Mouse (Mus musculus) heart, postnatal 0 days (tissue): ENCODE data around the gene Ccnb1ip1. TPM values are rescaled to one million over a fixed set of nuclear protein-coding genes. Genes with fewer than 3 reads are reported as not detected.

Source experiments
- ATAC-seq: fragments of 200-750 bp; cut with Nextera tagmentation; 2 replicates; pipeline ENCODE4 v1.8.0; 2017; ENCODE audit warnings: low read depth, moderate number of reproducible peaks, moderate library complexity; ENCODE audit not compliant: insufficient read depth
- DNase-seq: peaks from one replicate; pipeline ENCODE4 v3.0.0-alpha.2; 2016; ENCODE audit warnings: low spot score
- H3K27ac ChIP-seq: fragments of 300-500 bp; sonication (generic); 2 replicates; pipeline ENCODE4 v1.5.1; 2014; ENCODE audit warnings: low read depth, mild to moderate bottlenecking
- H3K27me3 ChIP-seq: fragments of 300-500 bp; sonication (generic); 2 replicates; pipeline ENCODE4 v1.6.1; 2014; ENCODE audit warnings: low read length, mixed read lengths; ENCODE audit not compliant: control insufficient read depth, insufficient read depth
- H3K36me3 ChIP-seq: fragments of 300-500 bp; sonication (generic); replicated peaks from 2 replicates; pipeline ENCODE4 v1.6.1; 2014; ENCODE audit warnings: low read length, mixed read lengths; ENCODE audit not compliant: control insufficient read depth, insufficient read depth
- H3K4me1 ChIP-seq: fragments of 300-500 bp; sonication (generic); 2 replicates; pipeline ENCODE4 v1.6.1; 2014; ENCODE audit warnings: antibody characterized with exemption; ENCODE audit not compliant: control insufficient read depth, insufficient read depth
- H3K4me2 ChIP-seq: fragments of 300-500 bp; sonication (generic); 2 replicates; pipeline ENCODE4 v1.6.1; 2014; ENCODE audit warnings: low read depth, mild to moderate bottlenecking, low read length, moderate library complexity
- H3K4me3 ChIP-seq: fragments of 300-500 bp; sonication (generic); 2 replicates; pipeline ENCODE4 v1.5.1; 2014; ENCODE audit warnings: low read depth, low read length
- H3K9ac ChIP-seq: fragments of 300-500 bp; sonication (generic); replicated peaks from 2 replicates; pipeline ENCODE4 v1.6.1; 2014; ENCODE audit warnings: low read depth, low read length, mixed read lengths
- H3K9me3 ChIP-seq: fragments of 300-500 bp; sonication (generic); replicated peaks from 2 replicates; pipeline ENCODE4 v1.6.1; 2016; ENCODE audit warnings: low read length; ENCODE audit not compliant: control insufficient read depth
- CTCF ChIP-seq: IDR thresholded peaks from 2 replicates; pipeline ENCODE4 v1.5.1; 2016; ENCODE audit warnings: antibody characterized with exemption, control low read depth, low read depth
- EP300 ChIP-seq: IDR thresholded peaks from 2 replicates; pipeline ENCODE4 v1.6.1; 2016; ENCODE audit warnings: antibody characterized with exemption, low read depth
- WGBS: fragments of 180-500 bp; shearing (Covaris S2); extraction: QIAGEN DNeasy Blood & Tissue Kit; methylation state at CpG from one replicate; pipeline ENCODE4 v1.1.7; 2014; 5-methylcytosine and 5-hydroxymethylcytosine counted together
- polyA plus RNA-seq: library from polyadenylated mRNA; unstranded; fragments of >200 nt; fragmentation: Nextera tagmentation; extraction: Ambion mirVana; gene quantifications from 2 replicates; pipeline ENCODE4 v1.2.1, GENCODE M21; 2015
- total RNA-seq: library from RNA; depleted of rRNA; stranded (reverse); fragments of >200 nt; gene quantifications from 2 replicates; pipeline ENCODE4 v1.2.3, GENCODE M21; 2014; ENCODE audit warnings: low replicate concordance

The Ccnb1ip1 gene
- total and polyA plus RNA-seq, 2 experiments from 2014 or later: not detected

DNA sequence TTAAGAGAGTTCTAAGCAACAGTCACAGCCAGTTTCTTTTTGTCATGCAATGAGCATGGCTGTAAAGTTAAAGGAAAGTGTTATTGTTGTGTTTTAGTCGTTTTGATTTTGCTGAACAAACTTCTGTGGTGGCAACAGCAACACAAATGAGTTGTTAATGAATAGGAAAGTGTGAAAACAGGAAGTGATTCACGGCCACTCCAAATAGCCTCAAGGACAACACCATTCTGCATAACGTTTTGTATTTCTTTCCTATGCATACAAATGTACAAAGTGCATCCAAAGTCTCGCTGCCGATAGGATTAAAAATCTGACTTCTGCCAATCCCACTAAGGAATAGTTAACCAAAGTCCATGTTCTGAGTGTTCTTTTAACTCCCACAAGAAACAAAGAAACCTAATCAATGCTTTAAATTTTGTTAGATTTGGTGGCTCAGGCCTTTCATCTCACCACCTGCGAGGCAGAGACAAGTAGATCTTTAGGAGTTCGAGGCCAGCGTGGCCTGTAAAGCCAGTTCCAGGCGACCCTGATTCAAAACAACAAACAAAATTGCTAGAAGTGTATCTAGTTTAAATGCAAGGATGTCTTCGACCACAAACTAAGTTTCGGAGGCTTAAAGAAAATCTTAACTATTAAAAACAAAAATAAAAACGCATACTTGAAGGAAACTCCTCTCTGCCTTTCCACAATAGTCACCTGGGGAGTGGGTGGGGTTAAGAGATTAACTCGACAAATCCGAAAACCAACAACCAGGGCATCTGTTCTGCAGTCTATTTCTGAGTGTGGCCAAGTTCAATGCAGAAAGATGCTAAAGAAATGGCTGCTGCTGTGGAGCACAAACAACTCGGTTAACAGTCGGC is 22.9 kb downstream of the Ccnb1ip1 start:
- TF ChIP-seq CTCF: no peak
- no peak for TF ChIP-seq EP300
- peaks cover 6% of the 10 kb centered on the region for H3K4me1 ChIP-seq
- WGBS: 19% methylated on average over 16 of the region's 16 CpGs
- peak overlapping the region; percentile 86 for H3K4me3 ChIP-seq
- peak overlapping the region; percentile 67 for H3K27ac ChIP-seq
- DNase-seq: peak; percentile 11
- H3K9ac ChIP-seq: peak overlapping the region; percentile 69
- ATAC-seq: no peak
- H3K27me3 ChIP-seq: no peaks in the 10 kb centered on the region
- H3K36me3 ChIP-seq: peaks cover 13% of the 10 kb centered on the region; the same call in 1 of the 2 replicates
- peak overlapping the region; percentile 70 for H3K4me2 ChIP-seq
- no peaks in the 10 kb centered on the region for H3K9me3 ChIP-seq

DNA sequence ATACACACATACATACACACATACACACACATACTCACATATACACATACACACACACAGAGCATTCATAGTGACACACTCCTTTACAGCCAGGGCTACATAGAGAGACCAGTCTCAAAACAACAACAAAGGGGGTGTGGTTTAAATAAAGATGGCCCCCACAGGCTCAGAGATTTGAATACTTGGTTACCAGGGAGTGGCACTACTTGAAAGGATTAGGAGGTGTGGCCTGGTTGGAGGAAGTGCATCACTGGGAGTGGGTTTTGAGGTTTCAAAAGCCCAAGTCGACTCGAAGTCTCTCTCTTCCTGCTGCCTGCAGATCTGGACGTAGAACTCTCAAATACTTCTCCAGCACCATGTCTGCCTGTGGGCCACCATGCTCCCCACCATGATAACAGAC is 25.4 kb downstream of the Ccnb1ip1 start:
- ATAC-seq: no peak
- DNase-seq: no peak
- 91% methylated on average over 3 of the region's 3 CpGs for WGBS
- Histone ChIP-seq H3K27ac (no peak overlapping the region), H3K9me3 (no peaks in the 10 kb centered on the region), H3K4me1 (peaks cover 6% of the 10 kb centered on the region), H3K36me3 (peaks cover 19% of the 10 kb centered on the region), H3K4me3 (no peak overlapping the region), H3K9ac (no peak overlapping the region), H3K27me3 (no peaks in the 10 kb centered on the region), H3K4me2 (no peak overlapping the region)
- TF ChIP-seq EP300: no peak
- no peak for TF ChIP-seq CTCF

DNA sequence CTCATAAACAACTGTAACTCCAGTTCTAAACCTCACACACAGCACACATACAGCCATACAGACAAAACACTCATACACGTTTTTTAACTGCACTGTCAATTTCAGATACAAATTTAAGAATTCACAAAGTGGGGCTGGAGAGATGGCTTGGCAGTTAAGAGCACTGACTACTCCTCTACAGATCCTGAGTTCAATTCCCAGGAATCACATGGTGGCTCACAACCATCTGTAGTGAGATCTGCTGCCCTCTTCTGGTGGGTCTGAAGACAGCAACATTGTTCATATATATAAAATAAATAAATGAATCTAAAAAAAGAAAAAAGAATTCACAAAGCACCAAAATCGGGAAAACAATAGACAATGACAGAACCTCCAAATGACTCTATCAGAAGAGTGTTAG is 36.2 kb downstream of the Ccnb1ip1 start:
- Histone ChIP-seq H3K4me2 (no peak overlapping the region), H3K4me1 (no peaks in the 10 kb centered on the region), H3K4me3 (no peak overlapping the region), H3K9ac (no peak overlapping the region), H3K36me3 (peaks cover 83% of the 10 kb centered on the region), H3K27me3 (no peaks in the 10 kb centered on the region), H3K27ac (no peak overlapping the region), H3K9me3 (no peaks in the 10 kb centered on the region)
- DNase-seq (no peak), ATAC-seq (no peak)
- 79% methylated on average over 2 of the region's 2 CpGs for WGBS
- TF ChIP-seq EP300 (no peak), CTCF (no peak)

DNA sequence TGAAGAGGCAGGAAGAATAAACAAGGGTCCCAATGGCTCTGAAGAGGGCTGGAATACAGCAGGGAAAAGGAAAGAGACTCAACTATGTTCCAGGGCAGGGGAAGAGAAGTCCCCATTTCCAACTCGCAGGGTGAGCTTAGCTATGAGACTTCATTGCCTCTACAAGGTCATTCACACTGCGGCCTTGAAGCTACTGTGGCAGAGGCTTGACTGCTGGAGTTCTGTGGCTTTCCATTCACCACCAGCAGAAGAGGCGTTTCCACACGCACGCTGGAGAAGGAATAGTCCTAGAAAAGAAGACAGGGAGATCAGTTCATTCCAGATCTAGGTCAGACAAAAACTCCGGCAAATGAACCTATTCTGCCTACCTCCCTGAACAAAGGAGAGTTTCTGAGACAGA is 41.8 kb downstream of the Ccnb1ip1 start:
- no peak overlapping the region for H3K9ac ChIP-seq
- no peak for TF ChIP-seq EP300
- no peak for TF ChIP-seq CTCF
- WGBS: 84% methylated on average over 6 of the region's 6 CpGs
- H3K4me2 ChIP-seq: no peak overlapping the region
- no peak overlapping the region for H3K4me3 ChIP-seq
- H3K27ac ChIP-seq: no peak overlapping the region
- no peaks in the 10 kb centered on the region for H3K27me3 ChIP-seq
- DNase-seq: no peak
- no peaks in the 10 kb centered on the region for H3K9me3 ChIP-seq
- H3K36me3 ChIP-seq: peaks cover 52% of the 10 kb centered on the region
- no peak for ATAC-seq
- no peaks in the 10 kb centered on the region for H3K4me1 ChIP-seq

DNA sequence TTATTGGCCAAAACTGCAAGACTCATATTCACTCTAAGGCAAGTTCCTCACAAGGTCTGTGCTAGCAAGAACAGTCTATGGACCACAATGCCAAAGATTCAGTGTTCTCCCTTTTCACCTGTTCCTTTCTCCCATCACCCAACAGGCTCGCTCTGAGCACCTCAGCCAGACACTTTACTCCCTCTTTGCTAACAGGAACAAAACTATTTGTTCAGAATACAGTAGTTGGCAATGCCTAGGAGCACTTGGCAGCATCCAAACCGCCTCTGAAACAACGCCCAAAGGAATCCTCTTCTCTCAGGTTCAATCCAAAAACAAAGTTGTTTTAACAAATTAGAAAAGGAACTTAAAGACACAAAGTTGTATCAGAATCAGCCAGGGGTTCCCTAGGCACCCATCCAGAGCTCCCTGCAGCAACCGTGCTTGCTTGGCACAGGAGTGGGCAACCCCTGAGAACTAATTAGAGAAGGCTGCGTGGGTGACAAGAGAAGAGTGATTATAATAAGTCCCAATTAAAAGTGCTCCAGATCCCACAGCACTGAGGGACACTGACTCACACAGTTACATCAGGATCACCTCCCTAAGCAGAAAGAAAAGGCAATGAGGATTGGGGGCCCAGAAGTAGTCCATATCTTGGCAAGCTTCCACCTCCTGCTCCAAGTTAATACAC is 49.0 kb downstream of the Ccnb1ip1 start:
- no peak overlapping the region for H3K27ac ChIP-seq
- no peak overlapping the region for H3K9ac ChIP-seq
- ATAC-seq (no peak), DNase-seq (no peak)
- H3K4me1 ChIP-seq: no peaks in the 10 kb centered on the region
- TF ChIP-seq EP300 (no peak), CTCF (no peak)
- H3K36me3 ChIP-seq: no peaks in the 10 kb centered on the region
- H3K4me2 ChIP-seq: no peak overlapping the region
- no peaks in the 10 kb centered on the region for H3K9me3 ChIP-seq
- H3K4me3 ChIP-seq: no peak overlapping the region
- WGBS: 72% methylated on average over 5 of the region's 5 CpGs
- H3K27me3 ChIP-seq: no peaks in the 10 kb centered on the region

DNA sequence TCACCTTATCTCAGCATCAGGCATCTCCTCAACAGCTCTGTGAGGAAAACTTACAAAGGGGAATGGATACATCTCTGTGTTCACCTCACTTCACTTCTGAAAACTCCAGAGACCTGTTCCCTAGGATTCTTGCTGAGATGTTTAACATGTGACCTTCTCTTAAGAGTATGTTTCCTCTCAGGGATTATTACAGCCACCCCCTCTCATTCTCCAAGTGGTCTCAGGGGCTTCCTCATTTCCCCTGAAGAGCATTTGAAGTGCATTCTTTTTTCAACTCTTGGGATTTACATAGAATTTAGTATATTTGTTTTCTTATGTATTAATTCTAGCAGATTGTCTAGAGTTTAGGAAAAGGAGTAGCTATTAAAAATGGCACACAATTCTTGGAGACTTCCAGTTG is 62.5 kb downstream of the Ccnb1ip1 start, which contains the start of gene Olfr749:
Gene Olfr749, minus strand, starts transcription at position 101 of the 400 bp plus-strand sequence.
- Histone ChIP-seq H3K9ac (no peak within 1 kb of the TSS), H3K27ac (no peak within 1 kb of the TSS), H3K36me3 (no peaks in the 10 kb centered on the region), H3K9me3 (no peaks in the 10 kb centered on the region), H3K4me2 (no peak within 1 kb of the TSS), H3K4me1 (no peaks in the 10 kb centered on the region), H3K4me3 (no peak within 1 kb of the TSS), H3K27me3 (no peaks in the 10 kb centered on the region)
- ATAC-seq (no peak), DNase-seq (no peak)
- TF ChIP-seq EP300 (no peak), CTCF (no peak)
